Mouse (Mus musculus) layer of hippocampus, adult 18-20 months (tissue): ENCODE results near the gene Fxr2. TPM values are rescaled to one million over a fixed set of nuclear protein-coding genes. Genes with fewer than 3 reads are reported as not detected.

Source experiments
- microRNA-seq, 2 experiments: library from miRNA; unstranded; fragments of <30 nt; microRNA quantifications; one replicate each; pipeline ENCODE4 v1.2.0; 2021
- total RNA-seq, 2 experiments: library from RNA; stranded (reverse); gene quantifications; 2 replicates each; pipeline ENCODE4 v1.2.3; 2021

Gene Fxr2
- total RNA-seq, 2 experiments from 2014 or later = 139 to 142 TPM

Small RNAs within 50 kb of the gene (microRNA-seq; reads per million reads assigned to microRNA genes)
- gene Mir1934 (4.5 to 5.2 reads per million in 2 experiments), gene Mir467f (0 reads per million in 2 experiments)

Other genes starting within 250 kb of the Fxr2 start
- gene Naa38, start 237.5 kb upstream of the Fxr2 start, total RNA-seq = 100 to 1,000 TPM; 107 to 123 TPM
- gene Cyb5d1, start 237.4 kb upstream of the Fxr2 start, total RNA-seq = 10 to 100 TPM; 47.8 to 51.2 TPM
- gene Tmem88, start 234.8 kb upstream of the Fxr2 start, total RNA-seq = 1 to 10 TPM; 2.5 to 2.7 TPM
- gene Kdm6b, start 219.3 kb upstream of the Fxr2 start, total RNA-seq = 10 to 100 TPM; 35.7 to 39.3 TPM
- gene Dnah2, start 83.9 kb upstream of the Fxr2 start, total RNA-seq = 1 to 10 TPM; 3.9 to 4.3 TPM
- 100 to 1,000 TPM; 126 to 137 TPM for gene Efnb3, start 72.8 kb upstream of the Fxr2 start, total RNA-seq
- 10 to 100 TPM; 14.3 to 14.8 TPM for gene Wrap53, start 52.7 kb upstream of the Fxr2 start, total RNA-seq
- 10 to 100 TPM; 25.5 to 26.9 TPM for gene Trp53, start 52.6 kb upstream of the Fxr2 start, total RNA-seq
- gene Atp1b2, start 27.0 kb upstream of the Fxr2 start, total RNA-seq = 100 to 1,000 TPM; 402 to 407 TPM
- not detected for gene Shbg, start 15.1 kb upstream of the Fxr2 start, total RNA-seq
- 10 to 100 TPM in 1 of 2 experiments, 1 to 10 TPM in 1; 9.5 to 12.1 TPM for gene Sat2, start 11.0 kb upstream of the Fxr2 start, total RNA-seq
- not detected for gene Sox15, start 22.3 kb downstream of the Fxr2 start, total RNA-seq
- 10 to 100 TPM; 56.2 to 60.3 TPM for gene Mpdu1, start 29.7 kb downstream of the Fxr2 start, total RNA-seq
- gene Cd68, start 33.2 kb downstream of the Fxr2 start, total RNA-seq = 10 to 100 TPM; 13.1 to 13.8 TPM
- gene Eif4a1, start 39.4 kb downstream of the Fxr2 start, total RNA-seq = 100 to 1,000 TPM; 325 to 357 TPM
- gene Senp3, start 49.1 kb downstream of the Fxr2 start, total RNA-seq = 10 to 100 TPM; 96.1 to 97.5 TPM
- 1 to 10 TPM; 1.9 to 2.0 TPM for gene Tnfsf13, start 52.8 kb downstream of the Fxr2 start, total RNA-seq
- gene Tnfsf12, start 62.9 kb downstream of the Fxr2 start, total RNA-seq = 10 to 100 TPM; 11.4 to 12.4 TPM
- 1 to 10 TPM; 1.2 to 1.6 TPM for gene Tnfsfm13, start 63.1 kb downstream of the Fxr2 start, total RNA-seq
- 10 to 100 TPM; 55.6 to 55.9 TPM for gene Polr2a, start 125.6 kb downstream of the Fxr2 start, total RNA-seq
- not detected for gene Slc35g3, start 129.0 kb downstream of the Fxr2 start, total RNA-seq
- gene Zbtb4, start 132.9 kb downstream of the Fxr2 start, total RNA-seq = 100 to 1,000 TPM; 147 to 152 TPM
- 1 to 10 TPM in 1 of 2 experiments, under 1 TPM in 1; 0.52 to 1.0 TPM for gene Chrnb1, start 163.0 kb downstream of the Fxr2 start, total RNA-seq
- gene Fgf11, start 168.9 kb downstream of the Fxr2 start, total RNA-seq = 10 to 100 TPM; 27.4 to 27.6 TPM
- not detected for gene Tmem102, start 172.6 kb downstream of the Fxr2 start, total RNA-seq
- not detected for gene Gm39566, start 182.3 kb downstream of the Fxr2 start, total RNA-seq
- gene Spem2, start 185.5 kb downstream of the Fxr2 start, total RNA-seq = not detected
- gene Spem1, start 189.2 kb downstream of the Fxr2 start, total RNA-seq = under 1 TPM in 1 of 2 experiments, not detected in 1; 0.62 TPM
- gene Nlgn2, start 204.8 kb downstream of the Fxr2 start, total RNA-seq = 100 to 1,000 TPM; 191 to 196 TPM
- 100 to 1,000 TPM; 110 to 117 TPM for gene Tmem256, start 205.5 kb downstream of the Fxr2 start, total RNA-seq
- gene Plscr3, start 213.4 kb downstream of the Fxr2 start, total RNA-seq = 10 to 100 TPM; 15.9 to 16.1 TPM
- gene Tnk1, start 225.7 kb downstream of the Fxr2 start, total RNA-seq = not detected
- not detected for gene Tmem95, start 245.0 kb downstream of the Fxr2 start, total RNA-seq
- gene Kctd11, start 248.4 kb downstream of the Fxr2 start, total RNA-seq = 1 to 10 TPM; 1.3 to 1.4 TPM